Mouse (Mus musculus) CH12.LX (cell line): Measurements from ENCODE around the gene Psmd13.

Experiments used
- BHLHE40 ChIP-seq: IDR thresholded peaks from 2 replicates; pipeline ENCODE4 v1.6.1; 2011; ENCODE audit warnings: mild to moderate bottlenecking, low read depth, low read length, improper control_type of control experiment
- CHD1 ChIP-seq: IDR thresholded peaks from 2 replicates; pipeline ENCODE4 v1.6.1; 2012; ENCODE audit warnings: low read depth, low read length, improper control_type of control experiment, inconsistent platforms
- CHD2 ChIP-seq: IDR thresholded peaks from 2 replicates; pipeline ENCODE4 v1.6.1; 2011; ENCODE audit warnings: low read length, improper control_type of control experiment
- CTCF ChIP-seq, 2 experiments: IDR thresholded peaks in 1 of 2; conservative IDR thresholded peaks in 1 of 2; 2 replicates each; pipeline ENCODE4 v1.5.1; 2011 to 2012; ENCODE audit warnings: low read depth in 2 of 2, low read length in 2 of 2, improper control_type of control experiment in 1 of 2, inconsistent platforms in 1 of 2, mild to moderate bottlenecking in 1 of 2, moderate library complexity in 1 of 2
- EP300 ChIP-seq: IDR thresholded peaks from 2 replicates; pipeline ENCODE4 v1.6.1; 2011; ENCODE audit warnings: low read length, improper control_type of control experiment
- JUND ChIP-seq: conservative IDR thresholded peaks from 2 replicates; pipeline ENCODE4 v1.6.1; 2011; ENCODE audit warnings: low read depth, low read length, improper control_type of control experiment
- USF1 ChIP-seq: IDR thresholded peaks from 2 replicates; pipeline ENCODE4 v1.6.1; 2014; ENCODE audit warnings: low read depth, mild to moderate bottlenecking, inconsistent platforms, low read length, improper control_type of control experiment
- USF2 ChIP-seq: conservative IDR thresholded peaks from 2 replicates; pipeline ENCODE4 v1.6.1; 2011; ENCODE audit warnings: low read depth, low read length, improper control_type of control experiment
- ZNF384 ChIP-seq: IDR thresholded peaks from 2 replicates; pipeline ENCODE4 v1.6.1; 2012; ENCODE audit warnings: low read depth, low read length, improper control_type of control experiment, inconsistent platforms

- TF ChIP-seq CTCF (conservative IDR thresholded peaks at IDR 0.05 in 1 of 2, IDR thresholded peaks at IDR 0.05 in 1 of 2; ENCODE audit: low read depth in 2 of 2, low read length in 2 of 2): no peak
- TF ChIP-seq EP300: no peak
- TF ChIP-seq BHLHE40: no peak
- no peak for TF ChIP-seq USF2
- no peak for TF ChIP-seq ZNF384
- no peak for TF ChIP-seq JUND
- TF ChIP-seq CHD2: no peak
- TF ChIP-seq CHD1: no peak
- TF ChIP-seq USF1: no peak
These were observed 12.8 kb downstream of the Psmd13 start for GRCm38 (mm10) chr7:140894611-140895010.
